Comparison of ENCODE assay signal across 24 mouse cellular contexts in the genomic region with DNA sequence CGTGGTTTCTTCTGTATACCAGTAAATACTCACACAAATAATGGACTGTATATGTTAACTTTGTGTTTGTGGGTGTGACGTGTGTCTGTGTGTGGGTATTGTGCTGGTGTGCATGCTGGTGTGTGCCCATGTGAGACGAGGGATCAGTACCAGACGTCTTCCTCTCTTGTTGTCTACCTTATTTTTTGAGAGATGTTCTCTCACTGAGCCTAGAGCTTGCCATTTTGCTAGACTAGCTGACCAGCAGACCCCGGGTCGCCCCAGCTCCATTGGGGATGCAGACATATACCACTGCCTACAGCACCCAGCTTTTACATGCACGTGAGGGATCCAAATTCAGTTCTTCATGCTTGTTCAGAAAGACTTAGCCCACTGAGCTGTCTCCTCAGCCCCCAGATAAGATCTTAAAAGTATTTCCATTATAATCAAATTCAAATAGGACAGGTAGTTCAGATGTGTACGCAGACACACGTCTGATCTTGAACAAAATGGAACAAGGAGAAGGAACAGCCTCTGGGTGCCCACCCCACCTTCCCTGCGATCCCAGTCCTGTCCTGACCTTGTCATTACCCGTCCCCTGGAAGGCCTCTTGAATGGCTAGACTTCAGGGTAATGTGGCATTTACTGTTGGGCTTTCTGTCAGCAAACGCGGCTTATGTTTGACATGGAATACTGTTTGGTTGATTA.
A peak's percentile ranks its signal among the peaks of the same experiment; 100 is the strongest.
DNase-seq lines count a peak whose midpoint lies in the region; ATAC-seq lines count a peak whose summit lies in the region.
"Had no signal": no experiment of that assay in that cellular context is flagged by ENCODE, and none has a peak within 500 bp of the region (broad histone marks: within the 10 kb centered on the region; RNA-seq: fewer than 3 reads in every experiment).

No protein-coding gene starts in this region.

- no peak overlapping the region for H3K27ac ChIP-seq in heart, embryonic 11.5 days (ENCODE audit: low read depth, low read length)
- no peak overlapping the region for H3K27ac ChIP-seq in midbrain, embryonic 10.5 days (replicated peaks)
- no peak overlapping the region for H3K27ac ChIP-seq in midbrain, embryonic 13.5 days
- no peak overlapping the region for H3K27ac ChIP-seq in limb, embryonic 10.5 days
- H3K27ac ChIP-seq: embryonic facial prominence, embryonic 15.5 days; forebrain, embryonic 12.5 days; heart, adult 2 months had no signal

- no peak overlapping the region for H3K9ac ChIP-seq in heart, embryonic 11.5 days (ENCODE audit: low read depth, low read length)
- no peak overlapping the region for H3K9ac ChIP-seq in midbrain, embryonic 13.5 days (replicated peaks)
- H3K9ac ChIP-seq: embryonic facial prominence, embryonic 15.5 days; forebrain, embryonic 12.5 days; hindbrain, embryonic 15.5 days had no signal

- no peak for ATAC-seq in heart, embryonic 11.5 days (replicated peaks; ENCODE audit: insufficient number of reproducible peaks, low FRiP score, low TSS enrichment)
- no peak for ATAC-seq in midbrain, embryonic 13.5 days
- ATAC-seq: CD4-positive, CD25-positive, alpha-beta regulatory T cell, adult 4 months; forebrain, embryonic 16.5 days; inflammation-experienced regulatory T-cells, adult 6 months; intestine, postnatal 0 days had no signal

- no peaks in the 10 kb centered on the region; the same call in 1 of the 2 replicates for H3K4me1 ChIP-seq in heart, embryonic 11.5 days (ENCODE audit: control insufficient read depth, insufficient read depth, low read length)
- peaks cover 23% of the 10 kb centered on the region for H3K4me1 ChIP-seq in midbrain, embryonic 10.5 days
- peaks cover 5% of the 10 kb centered on the region for H3K4me1 ChIP-seq in midbrain, embryonic 13.5 days (replicated peaks)
- H3K4me1 ChIP-seq in limb, embryonic 10.5 days: peaks cover 43% of the 10 kb centered on the region
- H3K4me1 ChIP-seq: embryonic facial prominence, embryonic 15.5 days; hindbrain, embryonic 15.5 days had no signal

- H3K4me2 ChIP-seq in heart, embryonic 11.5 days: no peak overlapping the region
- no peak overlapping the region for H3K4me2 ChIP-seq in midbrain, embryonic 13.5 days (replicated peaks)
- H3K4me2 ChIP-seq: embryonic facial prominence, embryonic 15.5 days; forebrain, embryonic 12.5 days; hindbrain, embryonic 15.5 days had no signal

- H3K36me3 ChIP-seq in heart, embryonic 11.5 days (ENCODE audit: control insufficient read depth, insufficient read depth, low read length): no peaks in the 10 kb centered on the region
- no peaks in the 10 kb centered on the region for H3K36me3 ChIP-seq in midbrain, embryonic 10.5 days
- H3K36me3 ChIP-seq in midbrain, embryonic 13.5 days: no peaks in the 10 kb centered on the region
- no peaks in the 10 kb centered on the region for H3K36me3 ChIP-seq in limb, embryonic 10.5 days
- H3K36me3 ChIP-seq: embryonic facial prominence, embryonic 15.5 days; forebrain, embryonic 12.5 days; hindbrain, embryonic 15.5 days had no signal

- H3K27me3 ChIP-seq in heart, embryonic 11.5 days (ENCODE audit: control insufficient read depth, insufficient read depth, low read length): no peaks in the 10 kb centered on the region
- H3K27me3 ChIP-seq in midbrain, embryonic 10.5 days (ENCODE audit: low read depth, poor library complexity, severe bottlenecking): peaks cover 85% of the 10 kb centered on the region
- H3K27me3 ChIP-seq in midbrain, embryonic 13.5 days: peaks cover 81% of the 10 kb centered on the region
- H3K27me3 ChIP-seq in limb, embryonic 10.5 days (ENCODE audit: low read depth, poor library complexity, severe bottlenecking): no peaks in the 10 kb centered on the region
- H3K27me3 ChIP-seq: embryonic facial prominence, embryonic 15.5 days had no signal

- H3K4me3 ChIP-seq in heart, embryonic 11.5 days (ENCODE audit: low read depth, low read length): no peak overlapping the region
- no peak overlapping the region for H3K4me3 ChIP-seq in midbrain, embryonic 10.5 days
- H3K4me3 ChIP-seq in midbrain, embryonic 13.5 days (replicated peaks): no peak overlapping the region
- no peak overlapping the region for H3K4me3 ChIP-seq in limb, embryonic 10.5 days
- H3K4me3 ChIP-seq: embryonic facial prominence, embryonic 15.5 days; erythroblast, embryonic 14.5 days; forebrain, embryonic 12.5 days; heart, adult 2 months; hindbrain, embryonic 15.5 days had no signal

- DNase-seq in cerebellum, adult 11-12 months: peak; percentile 34
- DNase-seq in cerebellum, postnatal 4 days (ENCODE audit: low spot score in 2 of 2): no peak
- DNase-seq in heart, adult 11 months: peak; percentile 31
- peak; percentile 11 for DNase-seq in midbrain, embryonic 10.5 days (ENCODE audit: low spot score)
- DNase-seq in limb, embryonic 10.5 days (ENCODE audit: low spot score): peak; percentile 27
- no peak for DNase-seq in kidney, adult 11 months
- DNase-seq: adrenal gland, postnatal 10 days; B cell, adult 2 months; gastrocnemius, postnatal 10 days; heart, adult 2 months; heart, postnatal 10 days; heart, postnatal 4 days; kidney, adult 9 months had no signal

- WGBS in heart, embryonic 11.5 days (ENCODE audit: insufficient replicate concordance): 84% methylated on average over 13 of the region's 13 CpGs
- 87% methylated on average over 13 of the region's 13 CpGs for WGBS in midbrain, embryonic 10.5 days
- 85% methylated on average over 13 of the region's 13 CpGs for WGBS in midbrain, embryonic 13.5 days
- WGBS in limb, embryonic 10.5 days: 88% methylated on average over 13 of the region's 13 CpGs

- no peaks in the 10 kb centered on the region for H3K9me3 ChIP-seq in heart, embryonic 11.5 days (replicated peaks; ENCODE audit: control insufficient read depth, low read length)
- no peaks in the 10 kb centered on the region for H3K9me3 ChIP-seq in midbrain, embryonic 10.5 days (replicated peaks)
- no peaks in the 10 kb centered on the region for H3K9me3 ChIP-seq in midbrain, embryonic 13.5 days
- H3K9me3 ChIP-seq in limb, embryonic 10.5 days (replicated peaks): no peaks in the 10 kb centered on the region
- H3K9me3 ChIP-seq: embryonic facial prominence, embryonic 15.5 days; forebrain, embryonic 12.5 days; G1E; hindbrain, embryonic 15.5 days had no signal

Comparison
In these comparisons a context has a peak if more than half of its experiments do, and no peak if none do; other contexts are left out.
1. DNase-seq: peak in cerebellum, adult 11-12 months (single experiment), heart, adult 11 months (single experiment), midbrain, embryonic 10.5 days (single experiment) and limb, embryonic 10.5 days (single experiment); none in cerebellum, postnatal 4 days (0 of 2) and kidney, adult 11 months (single experiment).